Mouse (Mus musculus): Measurements from ENCODE around the gene Pkdcc.

DNA sequence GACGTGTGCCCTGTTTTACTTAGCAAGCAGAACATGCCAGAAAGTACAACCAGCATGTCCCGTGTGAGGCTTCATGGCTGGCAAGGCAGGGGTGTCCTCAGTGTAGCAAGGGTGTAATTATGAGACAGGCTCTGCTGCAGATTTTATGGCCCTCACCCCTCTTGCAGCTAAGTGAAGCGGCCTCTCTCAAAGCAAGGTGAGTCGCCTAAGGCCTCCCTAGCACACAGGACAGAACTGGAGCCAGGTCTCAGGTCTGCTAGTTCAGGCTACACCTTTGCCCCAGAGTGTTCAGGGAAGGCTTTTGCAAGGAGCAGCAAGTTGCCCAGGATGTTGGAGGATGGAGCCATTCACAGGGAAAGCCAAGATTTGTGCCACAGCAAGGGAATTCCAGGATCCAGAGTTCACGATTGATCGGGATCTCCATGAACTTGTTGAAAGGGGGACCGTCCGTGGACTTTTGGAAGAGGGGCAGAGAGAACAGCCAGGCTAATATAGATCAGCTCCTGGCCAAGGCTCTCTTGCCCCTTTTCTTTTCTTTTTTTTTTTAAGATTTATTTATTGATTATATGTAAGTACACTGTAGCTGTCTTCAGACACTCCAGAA lies 32.9 kb upstream of the Pkdcc start:
- TF ChIP-seq CTCF (conservative IDR thresholded peaks at IDR 0.05; ENCODE audit: insufficient read depth, insufficient read length, low read depth, low read length) (no peak), POLR2A (IDR thresholded peaks at IDR 0.05; ENCODE audit: low read depth, low read length) (no peak)
